Mouse (Mus musculus): ENCODE results near the gene Eif4e1b.
"Not testable (repeated sequence)": the region's sequence is repeated elsewhere in the genome, so short reads cannot be mapped to it uniquely, and the experiment has no call there.

Eif4e1b gene

GRCm38 (mm10) chr13:54760164-54760795, 23.5 kb upstream of the Eif4e1b start:
- DNase-seq, result peak; percentile 65 to 68

GRCm38 (mm10) chr13:54760906-54761305, 22.9 kb upstream of the Eif4e1b start:
- no peak for DNase-seq

- DNase-seq, result peak; percentile 64 to 74
Measured at GRCm38 (mm10) chr13:54765281-54766191, 18.3 kb upstream of the Eif4e1b start.

- DNase-seq, result peak; percentile 93 to 96
Measured at GRCm38 (mm10) chr13:54766192-54766768, 17.5 kb upstream of the Eif4e1b start, which contains the start of gene Sncb. TSS of gene Sncb (minus strand) at chr13:54766595.

- no peak for DNase-seq
Measured at GRCm38 (mm10) chr13:54767012-54767411, 16.8 kb upstream of the Eif4e1b start.

- DNase-seq, result peak; percentile 80 to 87
Measured at GRCm38 (mm10) chr13:54780592-54780991, 3.2 kb upstream of the Eif4e1b start.

- DNase-seq, result no peak
Measured at GRCm38 (mm10) chr13:54781086-54781485, 2.7 kb upstream of the Eif4e1b start.

- DNase-seq, result no peak
Measured at GRCm38 (mm10) chr13:54783235-54783634, 563 bp upstream of the Eif4e1b start.

- DNase-seq, result not testable (repeated sequence)
Measured at GRCm38 (mm10) chr13:54787591-54787990, 3.8 kb downstream of the Eif4e1b start.

- peak; percentile 97 to 99 for DNase-seq
Measured at GRCm38 (mm10) chr13:54788740-54789560, 5.2 kb downstream of the Eif4e1b start, which contains the start of gene Tspan17. TSS of gene Tspan17 (plus strand) at chr13:54789377.

GRCm38 (mm10) chr13:54789561-54790397, 6.0 kb downstream of the Eif4e1b start:
- DNase-seq, result peak; percentile 79 to 81

- peak in 1 of 2 experiments; percentile 63 for DNase-seq
Measured at GRCm38 (mm10) chr13:54792259-54793230, 8.7 kb downstream of the Eif4e1b start.

GRCm38 (mm10) chr13:54794002-54794577, 10.3 kb downstream of the Eif4e1b start:
- DNase-seq, result peak in 1 of 2 experiments; percentile 23

- DNase-seq, result no peak
Measured at GRCm38 (mm10) chr13:54794843-54795242, 11.0 kb downstream of the Eif4e1b start.

- DNase-seq, result peak in 1 of 2 experiments; percentile 68
Measured at GRCm38 (mm10) chr13:54797356-54797755, 13.6 kb downstream of the Eif4e1b start.

- DNase-seq, result peak in 1 of 2 experiments; percentile 39
Measured at GRCm38 (mm10) chr13:54797861-54798643, 14.3 kb downstream of the Eif4e1b start.

- no peak for DNase-seq
Measured at GRCm38 (mm10) chr13:54798740-54799139, 14.9 kb downstream of the Eif4e1b start.

- peak; percentile 79 to 88 for DNase-seq
Measured at GRCm38 (mm10) chr13:54799701-54800100, 15.9 kb downstream of the Eif4e1b start.

- DNase-seq, result no peak
Measured at GRCm38 (mm10) chr13:54800206-54800605, 16.4 kb downstream of the Eif4e1b start.
